Mouse (Mus musculus): ENCODE results near the gene Smad6. TPM values are rescaled to one million over a fixed set of nuclear protein-coding genes. Genes with fewer than 3 reads are reported as not detected.

Smad6 gene
- polyA plus RNA-seq (2015; fragmentation: Illumina TruSeq; extraction: RNeasy Lipid Tissue Mini Kit (QIAGEN cat#74804); ENCODE audit: low read depth, low replicate concordance) = 1.1 TPM

GRCm38 (mm10) chr9:64021853-64022561 lies at the start of gene Smad6:
TSS of gene Smad6 (minus strand) at chr9:64022059.

Other genes starting within 250 kb of the Smad6 start
- 0.34 TPM for gene Lctl, start 95.1 kb upstream of the Smad6 start, polyA plus RNA-seq (2015; fragmentation: Illumina TruSeq; extraction: RNeasy Lipid Tissue Mini Kit (QIAGEN cat#74804); ENCODE audit: low read depth, low replicate concordance)
- 2.6 TPM for gene Zwilch, start 151.0 kb upstream of the Smad6 start, polyA plus RNA-seq (2015; fragmentation: Illumina TruSeq; extraction: RNeasy Lipid Tissue Mini Kit (QIAGEN cat#74804); ENCODE audit: low read depth, low replicate concordance)
- 706 TPM for gene Rpl4, start 151.3 kb upstream of the Smad6 start, polyA plus RNA-seq (2015; fragmentation: Illumina TruSeq; extraction: RNeasy Lipid Tissue Mini Kit (QIAGEN cat#74804); ENCODE audit: low read depth, low replicate concordance)
- 40.8 TPM for gene Snapc5, start 157.2 kb upstream of the Smad6 start, polyA plus RNA-seq (2015; fragmentation: Illumina TruSeq; extraction: RNeasy Lipid Tissue Mini Kit (QIAGEN cat#74804); ENCODE audit: low read depth, low replicate concordance)
- gene Uchl4, start 213.1 kb upstream of the Smad6 start, polyA plus RNA-seq (2015; fragmentation: Illumina TruSeq; extraction: RNeasy Lipid Tissue Mini Kit (QIAGEN cat#74804); ENCODE audit: low read depth, low replicate concordance) = not detected
- gene Map2k1, start 231.6 kb upstream of the Smad6 start, polyA plus RNA-seq (2015; fragmentation: Illumina TruSeq; extraction: RNeasy Lipid Tissue Mini Kit (QIAGEN cat#74804); ENCODE audit: low read depth, low replicate concordance) = 248 TPM